Mouse (Mus musculus): ENCODE measurements at regions not wholly inside any gene's neighbourhood (a gene's known extent, or its start where the extent isn't known, plus 50 kb on each side); places are given as distances from the start of the nearest gene placed in this dataset.

DNA sequence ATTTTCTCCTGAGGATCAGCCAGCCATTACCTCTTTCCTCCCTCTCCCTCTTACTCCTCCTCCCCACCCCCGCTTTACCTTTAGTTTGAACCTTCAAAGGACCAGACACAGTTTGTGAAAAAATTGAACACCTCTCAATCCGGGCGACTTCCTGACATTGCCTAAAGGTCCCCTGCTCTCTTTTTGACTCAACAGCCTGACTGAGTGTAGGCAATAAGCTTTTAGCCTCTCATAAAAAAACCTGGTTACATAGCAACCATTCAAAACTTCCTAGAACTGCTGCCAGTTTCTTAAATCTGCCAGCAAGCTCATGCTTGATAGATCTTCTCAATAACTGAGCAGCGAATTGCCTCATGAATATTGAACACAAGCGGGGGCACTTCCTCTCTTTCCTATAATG is 71.7 kb downstream of the Zfp945 start:
- peak; percentile 3 for DNase-seq (ENCODE audit: low spot score)

DNA sequence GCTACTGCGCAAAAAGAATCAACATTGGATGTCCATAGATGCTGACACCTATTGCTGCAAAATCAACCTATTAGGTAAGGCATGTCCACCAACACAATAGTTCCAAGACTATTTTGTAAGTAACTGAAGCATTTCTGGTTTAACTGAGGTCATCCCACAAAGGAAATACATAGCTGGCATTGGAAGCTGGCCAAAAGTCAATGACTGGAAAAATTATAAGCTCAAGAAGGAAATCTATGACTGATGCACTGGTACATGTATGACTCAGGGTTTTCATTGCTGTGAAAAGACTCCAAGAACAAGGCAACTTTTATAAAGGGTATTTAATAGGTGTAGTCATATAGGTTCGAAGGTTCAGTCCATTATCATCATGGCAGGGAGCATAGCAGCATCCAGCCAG is 82.5 kb downstream of the Zfp945 start:
- DNase-seq (ENCODE audit: low spot score), result no peak

DNA sequence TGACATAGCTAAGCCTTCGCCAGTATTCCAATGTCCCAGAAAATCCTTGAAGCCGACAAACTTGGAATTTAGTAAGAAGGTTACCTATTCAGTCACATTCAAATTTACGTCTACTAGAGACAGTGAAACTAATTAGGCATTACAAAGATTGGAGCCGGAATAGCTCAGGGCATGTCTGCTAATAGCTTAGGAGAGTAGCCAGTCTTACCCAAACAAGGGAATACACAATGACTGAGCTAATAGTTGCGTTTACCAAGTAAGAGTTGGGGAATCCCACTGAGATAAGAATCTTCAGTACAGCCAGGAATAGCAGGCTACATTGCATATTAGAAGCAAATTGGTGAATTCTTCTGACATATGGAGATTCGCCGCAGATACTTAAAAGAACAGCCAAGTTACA is 121.2 kb downstream of the Zfp945 start:
- DNase-seq (ENCODE audit: low spot score), result no peak

GRCm38 (mm10) chr17:22739581-22740178 is 127.3 kb downstream of the Zfp945 start:
- DNase-seq (ENCODE audit: low spot score), result peak; percentile 50

GRCm38 (mm10) chr17:22739173-22739572 is 127.8 kb downstream of the Zfp945 start:
- DNase-seq (ENCODE audit: low spot score), result no peak

GRCm38 (mm10) chr17:22736360-22736759 is 130.6 kb downstream of the Zfp945 start:
- DNase-seq (ENCODE audit: low spot score), result no peak

Measured in layer of hippocampus, adult 11-12 months (tissue).